Mouse (Mus musculus) lung, embryonic 16.5 days (tissue): ENCODE data around the gene 1700092M07Rik. TPM values are rescaled to one million over a fixed set of nuclear protein-coding genes. Genes with fewer than 3 reads are reported as not detected.

ENCODE experiments used
- ATAC-seq: fragments of 200-750 bp; cut with Nextera tagmentation; 2 replicates; pipeline ENCODE4 v1.8.0; 2017; ENCODE audit warnings: low read depth, mild to moderate bottlenecking, moderate library complexity
- H3K27ac ChIP-seq: fragments of 300-500 bp; sonication (generic); 2 replicates; pipeline ENCODE4 v1.5.1; 2014; ENCODE audit warnings: mild to moderate bottlenecking, control low read depth, low read length
- H3K27me3 ChIP-seq: fragments of 300-500 bp; sonication (generic); 2 replicates; pipeline ENCODE4 v1.6.1; 2014; ENCODE audit warnings: low read depth, low read length, mixed read lengths; ENCODE audit not compliant: control insufficient read depth, insufficient read depth
- H3K36me3 ChIP-seq: fragments of 300-500 bp; sonication (generic); 2 replicates; pipeline ENCODE4 v1.6.1; 2014; ENCODE audit warnings: low read length; ENCODE audit not compliant: control insufficient read depth, insufficient read depth
- H3K4me1 ChIP-seq: fragments of 300-500 bp; sonication (generic); replicated peaks from 2 replicates; pipeline ENCODE4 v1.6.1; 2014; ENCODE audit warnings: low read length, mixed read lengths; ENCODE audit not compliant: control insufficient read depth, insufficient read depth
- H3K4me2 ChIP-seq: fragments of 300-500 bp; sonication (generic); 2 replicates; pipeline ENCODE4 v1.6.1; 2014; ENCODE audit warnings: low read depth, low read length, control low read depth
- H3K4me3 ChIP-seq: fragments of 300-500 bp; sonication (generic); 2 replicates; pipeline ENCODE4 v1.5.1; 2014; ENCODE audit warnings: mild to moderate bottlenecking, low read length, control low read depth
- H3K9ac ChIP-seq: fragments of 300-500 bp; sonication (generic); 2 replicates; pipeline ENCODE4 v1.6.1; 2014; ENCODE audit warnings: low read length, control low read depth
- H3K9me3 ChIP-seq: fragments of 300-500 bp; sonication (generic); 2 replicates; pipeline ENCODE4 v1.6.1; 2016; ENCODE audit warnings: low read length; ENCODE audit not compliant: control insufficient read depth
- WGBS: fragments of 180-500 bp; shearing (Covaris S2); extraction: QIAGEN DNeasy Blood & Tissue Kit; methylation state at CpG from one replicate; pipeline ENCODE4 v1.1.7; 2014; 5-methylcytosine and 5-hydroxymethylcytosine counted together
- polyA plus RNA-seq: library from polyadenylated mRNA; unstranded; fragments of >200 nt; fragmentation: Nextera tagmentation; extraction: Ambion mirVana; gene quantifications from 2 replicates; pipeline ENCODE4 v1.2.1, GENCODE M21; 2015

1700092M07Rik gene
- polyA plus RNA-seq, 1 experiment from 2014 or later = 2.7 TPM

- H3K9me3 ChIP-seq = no peaks in the 10 kb centered on the region
- H3K4me2 ChIP-seq = peak within 1 kb of the TSS; percentile 92
- peaks cover 11% of the 10 kb centered on the region for H3K4me1 ChIP-seq
- peak within 1 kb of the TSS; percentile 89 for H3K9ac ChIP-seq
- ATAC-seq = peak; percentile 93
- H3K27ac ChIP-seq = peak within 1 kb of the TSS; percentile 59; the same call in 1 of the 2 replicates
- under 1% methylated on average over 32 of the region's 32 CpGs for WGBS
- peak within 1 kb of the TSS; percentile 91 for H3K4me3 ChIP-seq
- H3K27me3 ChIP-seq = no peaks in the 10 kb centered on the region
- peaks cover 25% of the 10 kb centered on the region for H3K36me3 ChIP-seq
These were observed 4.9 kb upstream of the 1700092M07Rik start, which contains the start of gene Wdr74 for GRCm38 (mm10) chr19:8735389-8736159. Gene Wdr74 (plus strand): TSS chr19:8735827.

DNA sequence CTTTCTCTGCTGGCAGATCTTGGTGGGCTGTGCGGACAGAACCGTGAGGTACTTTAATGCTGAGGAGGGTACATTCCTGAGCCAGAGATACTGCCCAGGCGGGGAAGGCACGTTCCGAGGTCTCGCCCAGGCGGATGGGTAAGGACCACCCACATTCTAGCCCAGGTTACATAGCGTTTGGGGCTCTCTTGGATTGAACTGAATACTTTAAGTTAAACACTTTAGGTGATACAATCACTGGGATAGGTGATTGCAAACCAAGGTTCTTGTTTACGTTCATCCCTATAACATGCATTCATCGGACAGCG is 4.4 kb upstream of the 1700092M07Rik start:
- peaks cover 25% of the 10 kb centered on the region for H3K36me3 ChIP-seq
- H3K27ac ChIP-seq = peak overlapping the region; percentile 37; the same call in 1 of the 2 replicates
- no peaks in the 10 kb centered on the region for H3K9me3 ChIP-seq
- peaks cover 15% of the 10 kb centered on the region for H3K4me1 ChIP-seq
- H3K27me3 ChIP-seq = no peaks in the 10 kb centered on the region
- H3K4me3 ChIP-seq = peak overlapping the region; percentile 91
- WGBS = 2% methylated on average over 11 of the region's 11 CpGs
- ATAC-seq = no peak; the same call in 1 of the 2 replicates
- H3K9ac ChIP-seq = peak overlapping the region; percentile 89
- peak overlapping the region; percentile 92 for H3K4me2 ChIP-seq

DNA sequence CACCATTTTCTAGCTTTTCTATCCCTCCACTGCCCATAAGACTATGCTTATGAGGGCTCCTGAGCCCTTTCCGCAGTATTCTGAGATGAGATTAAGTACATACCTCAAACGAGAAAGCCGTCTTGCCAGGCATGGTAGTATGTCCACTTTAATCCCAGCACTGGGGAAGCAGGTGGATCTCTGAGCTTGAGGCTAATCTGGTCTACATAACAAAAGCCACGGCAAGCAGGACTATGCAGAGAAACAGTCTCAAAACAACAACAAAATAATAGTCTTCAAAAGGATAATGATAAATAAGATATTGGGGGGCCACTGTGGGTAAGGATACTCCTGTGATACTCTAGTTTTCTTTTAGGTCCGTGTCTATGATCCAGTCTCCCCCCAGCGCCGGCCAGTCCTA is 1.6 kb upstream of the 1700092M07Rik start:
- no peak overlapping the region for H3K4me3 ChIP-seq
- no peaks in the 10 kb centered on the region for H3K9me3 ChIP-seq
- H3K27me3 ChIP-seq = no peaks in the 10 kb centered on the region
- no peak overlapping the region for H3K4me2 ChIP-seq
- H3K9ac ChIP-seq = no peak overlapping the region
- peaks cover 22% of the 10 kb centered on the region for H3K4me1 ChIP-seq
- ATAC-seq = no peak
- WGBS = 85% methylated on average over 7 of the region's 7 CpGs
- H3K27ac ChIP-seq = no peak overlapping the region
- peaks cover 31% of the 10 kb centered on the region for H3K36me3 ChIP-seq

DNA sequence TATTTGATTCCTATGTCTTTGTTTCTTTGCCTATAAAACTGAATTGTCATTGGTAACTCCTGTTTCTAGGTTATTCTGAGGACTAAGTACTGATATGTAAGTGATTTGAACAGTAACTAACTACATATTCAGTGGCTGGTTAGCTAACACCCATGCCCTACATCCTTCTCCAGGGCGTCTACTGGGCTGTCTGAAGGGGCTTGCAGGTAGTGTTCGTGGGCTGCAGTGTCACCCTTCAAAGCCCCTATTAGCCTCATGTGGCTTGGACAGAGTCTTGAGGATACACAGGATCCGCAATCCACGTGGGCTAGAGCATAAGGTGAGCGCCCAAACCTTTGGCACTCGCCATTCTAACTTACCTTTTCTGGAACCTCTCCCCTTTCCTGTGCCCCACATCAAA is 872 bp upstream of the 1700092M07Rik start:
- H3K4me3 ChIP-seq = no peak overlapping the region
- peaks cover 33% of the 10 kb centered on the region for H3K36me3 ChIP-seq
- H3K4me2 ChIP-seq = no peak overlapping the region
- 85% methylated on average over 6 of the region's 6 CpGs for WGBS
- no peaks in the 10 kb centered on the region for H3K9me3 ChIP-seq
- no peak overlapping the region for H3K9ac ChIP-seq
- no peaks in the 10 kb centered on the region for H3K27me3 ChIP-seq
- peaks cover 22% of the 10 kb centered on the region for H3K4me1 ChIP-seq
- no peak for ATAC-seq
- no peak overlapping the region for H3K27ac ChIP-seq

DNA sequence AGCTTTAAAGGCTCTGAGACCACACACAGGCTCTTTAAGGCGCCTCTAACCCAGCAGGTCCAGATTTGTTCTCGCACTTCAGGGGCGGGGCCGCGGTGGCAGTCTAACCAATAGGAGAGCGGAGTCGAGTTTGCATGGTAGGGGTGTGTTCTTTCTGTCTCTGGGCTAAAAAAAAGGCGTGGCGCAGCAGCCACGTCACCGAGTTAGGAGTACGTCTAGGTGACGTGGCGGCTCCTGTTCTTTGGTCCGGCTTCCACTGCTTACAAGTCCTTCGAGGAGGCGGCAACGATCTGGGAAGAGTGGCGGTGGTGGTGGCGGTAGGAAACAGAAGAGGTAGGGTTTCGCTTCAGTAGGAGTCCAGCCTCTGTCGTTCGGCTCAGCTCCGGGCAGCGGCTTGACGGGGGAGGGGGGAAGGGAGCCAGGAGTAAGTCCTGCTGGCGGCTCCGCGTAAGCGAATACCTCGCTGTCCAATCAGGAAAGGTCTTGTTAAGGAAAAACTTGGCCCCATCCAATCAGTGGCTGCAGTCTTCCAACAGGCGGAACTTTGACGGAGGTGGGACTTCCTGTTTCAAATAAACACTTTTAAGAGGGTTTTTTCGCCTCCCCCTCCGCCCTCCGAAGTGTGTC is 838 bp downstream of the 1700092M07Rik start, which contains the start of gene Stx5a:
Stx5a (plus strand) TSS at position 171 of the 627 bp plus-strand sequence.
- ATAC-seq = peak; percentile 98
- H3K4me2 ChIP-seq = peak within 1 kb of the TSS; percentile 61
- H3K4me1 ChIP-seq = peaks cover 17% of the 10 kb centered on the region
- H3K27me3 ChIP-seq = no peaks in the 10 kb centered on the region
- H3K4me3 ChIP-seq = peak within 1 kb of the TSS; percentile 80
- H3K27ac ChIP-seq = peak within 1 kb of the TSS; percentile 97
- H3K36me3 ChIP-seq = peaks cover 43% of the 10 kb centered on the region
- under 1% methylated on average over 36 of the region's 36 CpGs for WGBS
- H3K9me3 ChIP-seq = no peaks in the 10 kb centered on the region
- peak within 1 kb of the TSS; percentile 93 for H3K9ac ChIP-seq

GRCm38 (mm10) chr19:8742176-8742575 is 1.7 kb downstream of the 1700092M07Rik start:
- H3K4me2 ChIP-seq = peak overlapping the region; percentile 61
- peak overlapping the region; percentile 80 for H3K4me3 ChIP-seq
- H3K9ac ChIP-seq = peak overlapping the region; percentile 93
- no peaks in the 10 kb centered on the region for H3K9me3 ChIP-seq
- ATAC-seq = no peak
- H3K4me1 ChIP-seq = peaks cover 15% of the 10 kb centered on the region
- H3K27ac ChIP-seq = peak overlapping the region; percentile 97
- peaks cover 48% of the 10 kb centered on the region for H3K36me3 ChIP-seq
- 11% methylated on average over 14 of the region's 14 CpGs for WGBS
- no peaks in the 10 kb centered on the region for H3K27me3 ChIP-seq

DNA sequence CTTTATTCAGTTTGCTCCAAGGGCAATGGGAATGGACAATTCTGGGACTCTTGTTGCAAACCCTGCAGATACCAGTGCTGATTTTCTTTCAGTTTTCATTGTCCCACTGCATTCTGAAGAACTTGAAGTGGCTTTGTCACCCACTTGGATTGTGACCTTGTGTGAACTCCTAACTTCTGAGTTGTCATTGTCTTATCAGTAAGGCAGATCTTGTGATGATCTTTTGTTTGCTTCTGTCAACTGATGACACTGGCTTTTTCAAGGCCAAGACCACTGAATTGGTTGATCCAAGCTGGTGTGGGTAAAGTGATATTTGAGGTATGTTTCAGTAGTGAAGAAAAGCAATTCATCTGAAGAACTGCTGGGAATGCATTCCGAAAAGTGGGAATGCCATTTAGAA is 4.9 kb downstream of the 1700092M07Rik start:
- Histone ChIP-seq H3K4me3 (no peak overlapping the region), H3K36me3 (peaks cover 53% of the 10 kb centered on the region), H3K4me2 (no peak overlapping the region), H3K27ac (no peak overlapping the region), H3K27me3 (no peaks in the 10 kb centered on the region), H3K9ac (no peak overlapping the region), H3K4me1 (peaks cover 13% of the 10 kb centered on the region), H3K9me3 (no peaks in the 10 kb centered on the region)
- no peak for ATAC-seq
- WGBS = 94% methylated on average over 1 of the region's 1 CpGs

DNA sequence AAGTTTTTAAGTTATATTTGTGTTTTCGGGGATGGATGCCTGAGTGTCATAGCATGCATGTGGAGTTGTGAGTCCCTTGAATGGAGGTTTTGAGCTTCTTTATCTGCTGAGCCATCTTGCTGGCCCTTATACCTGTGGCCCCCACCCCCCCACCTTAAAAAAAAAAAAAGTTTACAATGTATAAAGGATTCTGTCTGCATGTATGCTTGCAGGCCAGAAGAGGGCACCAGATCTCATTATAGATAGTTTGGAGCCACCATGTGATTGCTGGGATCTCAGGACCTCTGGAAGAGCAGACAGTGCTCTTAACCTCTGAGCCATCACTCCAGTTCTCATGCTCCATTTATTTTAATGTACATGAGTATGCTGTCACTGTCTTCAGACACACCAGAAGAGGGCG is 6.8 kb downstream of the 1700092M07Rik start:
- Histone ChIP-seq H3K27ac (no peak overlapping the region), H3K9ac (no peak overlapping the region), H3K4me3 (no peak overlapping the region), H3K4me1 (peaks cover 7% of the 10 kb centered on the region), H3K36me3 (peaks cover 70% of the 10 kb centered on the region), H3K27me3 (no peaks in the 10 kb centered on the region), H3K4me2 (no peak overlapping the region), H3K9me3 (no peaks in the 10 kb centered on the region)
- 70% methylated on average over 2 of the region's 2 CpGs for WGBS
- ATAC-seq = no peak

- Histone ChIP-seq H3K4me2 (peak overlapping the region; percentile 58), H3K36me3 (peaks cover 34% of the 10 kb centered on the region), H3K27ac (no peak overlapping the region), H3K4me1 (peaks cover 18% of the 10 kb centered on the region), H3K9ac (peak overlapping the region; percentile 11; the same call in 1 of the 2 replicates), H3K27me3 (no peaks in the 10 kb centered on the region), H3K9me3 (no peaks in the 10 kb centered on the region), H3K4me3 (peak overlapping the region; percentile 63; the same call in 1 of the 2 replicates)
- 45% methylated on average over 3 of the region's 3 CpGs for WGBS
- ATAC-seq = no peak
These were observed 15.1 kb downstream of the 1700092M07Rik start for GRCm38 (mm10) chr19:8755652-8756051.
